Mouse (Mus musculus): ENCODE data around the gene Dmgdh. TPM values are rescaled to one million over a fixed set of nuclear protein-coding genes. Genes with fewer than 3 reads are reported as not detected.

The Dmgdh gene
- total RNA-seq, 2 experiments from 2014 or later, result not detected

- peak; percentile 27 for ATAC-seq (replicated peaks; ENCODE audit: low FRiP score, poor library complexity, severe bottlenecking)
Observed at GRCm38 (mm10) chr13:93771031-93771587, 96.9 kb downstream of the Dmgdh start.

GRCm38 (mm10) chr13:93771588-93772278 lies 97.5 kb downstream of the Dmgdh start, which contains the start of gene Arsb:
Gene Arsb (plus strand): TSS chr13:93771630.
- peak; percentile 94 for ATAC-seq (replicated peaks; ENCODE audit: low FRiP score, poor library complexity, severe bottlenecking)

- peak; percentile 17; the same call in 1 of the 2 replicates for ATAC-seq (replicated peaks; ENCODE audit: low FRiP score, poor library complexity, severe bottlenecking)
Observed at GRCm38 (mm10) chr13:93772279-93772636, 98.0 kb downstream of the Dmgdh start.

GRCm38 (mm10) chr13:93772861-93773260 lies 98.6 kb downstream of the Dmgdh start:
- no peak for ATAC-seq (replicated peaks; ENCODE audit: low FRiP score, poor library complexity, severe bottlenecking)

- ATAC-seq (replicated peaks; ENCODE audit: low FRiP score, poor library complexity, severe bottlenecking), result no peak
Observed at GRCm38 (mm10) chr13:93773704-93774315, 99.6 kb downstream of the Dmgdh start.

- no peak for ATAC-seq (replicated peaks; ENCODE audit: low FRiP score, poor library complexity, severe bottlenecking)
Observed at GRCm38 (mm10) chr13:93782823-93783222, 108.6 kb downstream of the Dmgdh start.

- ATAC-seq (replicated peaks; ENCODE audit: low FRiP score, poor library complexity, severe bottlenecking), result no peak
Observed at GRCm38 (mm10) chr13:93785329-93785728, 111.1 kb downstream of the Dmgdh start.

- ATAC-seq (replicated peaks; ENCODE audit: low FRiP score, poor library complexity, severe bottlenecking), result no peak
Observed at GRCm38 (mm10) chr13:93786051-93786450, 111.8 kb downstream of the Dmgdh start.

- ATAC-seq (replicated peaks; ENCODE audit: low FRiP score, poor library complexity, severe bottlenecking), result no peak
Observed at GRCm38 (mm10) chr13:93787647-93788046, 113.4 kb downstream of the Dmgdh start.

GRCm38 (mm10) chr13:93792945-93793642 lies 118.9 kb downstream of the Dmgdh start:
- no peak for ATAC-seq (replicated peaks; ENCODE audit: low FRiP score, poor library complexity, severe bottlenecking)

- no peak for ATAC-seq (replicated peaks; ENCODE audit: low FRiP score, poor library complexity, severe bottlenecking)
Observed at GRCm38 (mm10) chr13:93793643-93794182, 119.5 kb downstream of the Dmgdh start.

GRCm38 (mm10) chr13:93797011-93797600 lies 122.9 kb downstream of the Dmgdh start:
- ATAC-seq (replicated peaks; ENCODE audit: low FRiP score, poor library complexity, severe bottlenecking), result no peak

Other genes starting within 250 kb of the Dmgdh start
- 21.6 and 23.1 TPM in 2 replicates for gene Jmy, start 174.6 kb upstream of the Dmgdh start, total RNA-seq (2015; ENCODE audit: low replicate concordance)
- 19.5 and 33.4 TPM in 2 replicates for gene Jmy, start 174.6 kb upstream of the Dmgdh start, total RNA-seq (2017; ENCODE audit: low replicate concordance)
- gene Bhmt, start 36.5 kb upstream of the Dmgdh start, total RNA-seq (2015; ENCODE audit: low replicate concordance), result not detected in 2 replicates
- not detected in 2 replicates for gene Bhmt, start 36.5 kb upstream of the Dmgdh start, total RNA-seq (2017; ENCODE audit: low replicate concordance)
- gene Bhmt2, start 131 bp upstream of the Dmgdh start, total RNA-seq (2015; ENCODE audit: low replicate concordance), result not detected in 2 replicates
- gene Bhmt2, start 131 bp upstream of the Dmgdh start, total RNA-seq (2017; ENCODE audit: low replicate concordance), result not detected in 2 replicates
- gene Arsb, start 97.2 kb downstream of the Dmgdh start, total RNA-seq (2015; ENCODE audit: low replicate concordance), result 23.8 and 28.5 TPM in 2 replicates
- gene Arsb, start 97.2 kb downstream of the Dmgdh start, total RNA-seq (2017; ENCODE audit: low replicate concordance), result 3.0 and 7.9 TPM in 2 replicates